Mouse (Mus musculus) forebrain, embryonic 16.5 days (tissue): Measurements from ENCODE around the gene Angpt4. TPM values are rescaled to one million over a fixed set of nuclear protein-coding genes. Genes with fewer than 3 reads are reported as not detected.

Source experiments
- ATAC-seq: fragments of 200-750 bp; cut with Nextera tagmentation; 2 replicates; pipeline ENCODE4 v1.8.0; 2017; ENCODE audit warnings: mild to moderate bottlenecking, moderate library complexity
- H3K27ac ChIP-seq: fragments of 300-500 bp; sonication (generic); 2 replicates; pipeline ENCODE4 v1.5.1; 2014; ENCODE audit warnings: low read length, control low read depth
- H3K27me3 ChIP-seq: fragments of 300-500 bp; sonication (generic); replicated peaks from 2 replicates; pipeline ENCODE4 v1.6.1; 2014; ENCODE audit warnings: low read length; ENCODE audit not compliant: control insufficient read depth, insufficient read depth
- H3K36me3 ChIP-seq: fragments of 300-500 bp; sonication (generic); 2 replicates; pipeline ENCODE4 v1.6.1; 2014; ENCODE audit not compliant: control insufficient read depth, insufficient read depth
- H3K4me1 ChIP-seq: fragments of 300-500 bp; sonication (generic); replicated peaks from 2 replicates; pipeline ENCODE4 v1.6.1; 2014; ENCODE audit warnings: low read length; ENCODE audit not compliant: control insufficient read depth, insufficient read depth
- H3K4me2 ChIP-seq: fragments of 300-500 bp; sonication (generic); 2 replicates; pipeline ENCODE4 v1.6.1; 2014; ENCODE audit warnings: mild to moderate bottlenecking, low read length, control low read depth
- H3K4me3 ChIP-seq: fragments of 300-500 bp; sonication (generic); replicated peaks from 2 replicates; pipeline ENCODE4 v1.5.1; 2014; ENCODE audit warnings: mild to moderate bottlenecking, low read length, control low read depth
- H3K9ac ChIP-seq: fragments of 300-500 bp; sonication (generic); replicated peaks from 2 replicates; pipeline ENCODE4 v1.6.1; 2014; ENCODE audit warnings: low read depth, low read length, control low read depth
- H3K9me3 ChIP-seq: fragments of 300-500 bp; sonication (generic); 2 replicates; pipeline ENCODE4 v1.6.1; 2016; ENCODE audit warnings: low read length; ENCODE audit not compliant: control insufficient read depth
- WGBS: fragments of 180-500 bp; shearing (Covaris S2); extraction: QIAGEN DNeasy Blood & Tissue Kit; methylation state at CpG from one replicate; pipeline ENCODE4 v1.1.7; 2014; 5-methylcytosine and 5-hydroxymethylcytosine counted together
- polyA plus RNA-seq: library from polyadenylated mRNA; unstranded; fragments of >200 nt; fragmentation: Nextera tagmentation; extraction: Ambion mirVana; gene quantifications from 2 replicates; pipeline ENCODE4 v1.2.1, GENCODE M21; 2015

The Angpt4 gene
- polyA plus RNA-seq, 1 experiment from 2014 or later = 0.14 TPM

- H3K4me1 ChIP-seq = no peaks in the 10 kb centered on the region
- no peak overlapping the region for H3K4me2 ChIP-seq
- H3K27ac ChIP-seq = no peak overlapping the region
- no peaks in the 10 kb centered on the region for H3K9me3 ChIP-seq
- WGBS = 34% methylated on average over 6 of the region's 6 CpGs
- no peak overlapping the region for H3K4me3 ChIP-seq
- no peaks in the 10 kb centered on the region for H3K36me3 ChIP-seq
- no peak overlapping the region for H3K9ac ChIP-seq
- ATAC-seq = no peak
- H3K27me3 ChIP-seq = no peaks in the 10 kb centered on the region
Measured at GRCm38 (mm10) chr2:151891031-151891430, 20.0 kb upstream of the Angpt4 start.

- Histone ChIP-seq H3K27ac (no peak overlapping the region), H3K9ac (no peak overlapping the region)
- 0 out of 2 replicates have a peak, but pooled peaks have one; percentile 13 for ATAC-seq
Measured at GRCm38 (mm10) chr2:151893122-151893774, 17.8 kb upstream of the Angpt4 start.

DNA sequence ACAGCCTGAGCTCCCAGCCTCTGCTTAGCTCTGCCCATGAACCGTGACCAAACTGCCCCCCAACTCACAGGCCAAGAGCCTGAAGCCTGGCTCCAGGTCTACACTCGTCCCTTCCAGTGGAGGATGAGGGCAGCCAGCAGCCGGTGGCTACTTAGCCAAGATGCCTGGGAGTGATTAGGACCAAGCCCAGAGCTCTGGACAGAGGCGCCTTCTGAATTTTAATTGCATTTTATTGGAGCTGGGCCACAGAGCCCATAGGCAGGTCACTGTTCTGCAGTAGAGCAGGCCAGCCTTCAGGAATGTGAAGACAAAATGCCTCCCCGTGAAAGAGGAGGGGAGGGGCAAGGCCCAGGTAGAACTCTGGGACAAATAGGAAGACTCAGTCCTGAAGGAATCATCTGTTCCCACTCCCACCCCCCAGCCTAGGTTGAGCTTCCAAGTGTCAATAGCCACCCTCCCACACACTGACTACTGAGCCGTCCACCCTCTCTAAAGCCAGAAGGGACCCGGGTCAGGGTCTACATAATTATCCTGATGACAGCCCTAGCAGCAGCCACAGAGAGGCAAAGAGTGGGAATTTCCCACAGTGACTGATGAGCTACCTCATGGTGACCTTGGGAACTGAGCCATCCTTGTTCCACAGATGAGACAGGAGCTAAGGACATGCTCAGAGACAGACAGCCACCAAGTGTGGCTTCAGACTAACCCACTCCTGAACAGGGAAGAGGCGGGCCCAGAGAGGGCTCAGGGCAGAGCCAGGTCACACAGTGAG lies 16.6 kb upstream of the Angpt4 start:
- Histone ChIP-seq H3K36me3 (no peaks in the 10 kb centered on the region), H3K27ac (no peak overlapping the region), H3K9me3 (no peaks in the 10 kb centered on the region), H3K27me3 (no peaks in the 10 kb centered on the region), H3K4me3 (no peak overlapping the region), H3K9ac (no peak overlapping the region), H3K4me2 (no peak overlapping the region), H3K4me1 (no peaks in the 10 kb centered on the region)
- ATAC-seq = peak; percentile 60
- 52% methylated on average over 8 of the region's 8 CpGs for WGBS

More at GRCm38 (mm10) chr2:151893122-151893774, 17.8 kb upstream of the Angpt4 start:
- H3K27me3 ChIP-seq = no peaks in the 10 kb centered on the region
- no peaks in the 10 kb centered on the region for H3K9me3 ChIP-seq
- no peak overlapping the region for H3K4me3 ChIP-seq
- no peak overlapping the region for H3K4me2 ChIP-seq
- H3K36me3 ChIP-seq = no peaks in the 10 kb centered on the region
- WGBS = 41% methylated on average over 15 of the region's 15 CpGs
- no peaks in the 10 kb centered on the region for H3K4me1 ChIP-seq

GRCm38 (mm10) chr2:151895911-151896310 lies 15.1 kb upstream of the Angpt4 start:
- Histone ChIP-seq H3K27ac (no peak overlapping the region), H3K36me3 (no peaks in the 10 kb centered on the region), H3K9me3 (no peaks in the 10 kb centered on the region), H3K4me3 (no peak overlapping the region), H3K9ac (no peak overlapping the region), H3K4me1 (no peaks in the 10 kb centered on the region), H3K4me2 (no peak overlapping the region), H3K27me3 (no peaks in the 10 kb centered on the region)
- ATAC-seq = no peak
- 77% methylated on average over 5 of the region's 5 CpGs for WGBS

- H3K4me1 ChIP-seq = no peaks in the 10 kb centered on the region
- 100% methylated on average over 1 of the region's 1 CpGs for WGBS
Measured at GRCm38 (mm10) chr2:151898106-151898505, 12.9 kb upstream of the Angpt4 start.

DNA sequence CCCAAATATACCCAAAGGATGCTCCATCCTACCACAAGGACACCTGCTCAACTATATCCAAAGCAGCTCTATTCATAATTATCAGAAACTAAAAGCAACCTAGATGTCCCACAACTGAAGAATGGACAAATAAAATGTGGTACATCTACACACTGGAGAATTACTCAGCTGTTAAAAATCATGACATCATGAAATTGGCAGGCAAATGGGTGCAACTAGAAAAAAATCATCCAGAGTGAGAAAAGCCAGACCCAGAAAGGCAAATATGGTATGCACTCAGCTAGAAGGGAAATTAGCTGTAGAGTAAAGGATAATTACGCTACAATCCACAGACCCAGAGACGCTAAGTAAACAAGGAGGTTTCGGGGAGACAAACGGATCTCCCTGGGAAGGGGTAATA lies 10.2 kb upstream of the Angpt4 start:
- no peaks in the 10 kb centered on the region for H3K36me3 ChIP-seq
- no peaks in the 10 kb centered on the region for H3K27me3 ChIP-seq
- no peak overlapping the region for H3K9ac ChIP-seq
- ATAC-seq = no peak
- no peak overlapping the region for H3K4me3 ChIP-seq
- no peaks in the 10 kb centered on the region for H3K9me3 ChIP-seq
- WGBS = 85% methylated on average over 4 of the region's 4 CpGs
- H3K4me1 ChIP-seq = no peaks in the 10 kb centered on the region
- H3K27ac ChIP-seq = no peak overlapping the region
- no peak overlapping the region for H3K4me2 ChIP-seq

More at GRCm38 (mm10) chr2:151898106-151898505, 12.9 kb upstream of the Angpt4 start:
- no peak for ATAC-seq
- Histone ChIP-seq H3K9me3 (no peaks in the 10 kb centered on the region), H3K36me3 (no peaks in the 10 kb centered on the region), H3K4me3 (no peak overlapping the region), H3K9ac (no peak overlapping the region), H3K4me2 (no peak overlapping the region), H3K27me3 (no peaks in the 10 kb centered on the region), H3K27ac (no peak overlapping the region)

DNA sequence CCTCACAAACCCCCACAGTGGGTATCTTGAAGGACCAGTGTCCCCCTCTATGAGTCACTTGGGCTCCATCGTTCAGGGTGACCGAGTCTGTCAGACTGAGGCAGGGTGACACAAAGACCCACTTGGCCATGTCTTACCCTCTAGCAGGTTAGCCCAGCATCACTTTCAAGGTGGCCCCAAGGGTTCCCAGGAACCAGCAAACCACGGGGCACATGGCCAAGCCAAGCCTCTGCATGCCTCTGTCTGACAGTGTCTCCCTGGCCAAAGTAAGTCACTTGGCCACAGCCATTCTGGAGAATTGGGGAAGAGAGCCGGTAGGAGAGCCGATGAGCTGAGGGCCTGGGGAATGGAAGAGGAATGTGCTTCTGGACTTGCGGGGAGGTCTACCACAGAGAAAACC lies 7.7 kb upstream of the Angpt4 start:
- Histone ChIP-seq H3K9ac (no peak overlapping the region), H3K9me3 (no peaks in the 10 kb centered on the region), H3K27me3 (no peaks in the 10 kb centered on the region), H3K4me1 (no peaks in the 10 kb centered on the region), H3K4me3 (no peak overlapping the region), H3K4me2 (no peak overlapping the region), H3K36me3 (no peaks in the 10 kb centered on the region), H3K27ac (no peak overlapping the region)
- ATAC-seq = no peak
- 87% methylated on average over 6 of the region's 6 CpGs for WGBS

GRCm38 (mm10) chr2:151903933-151904332 lies 7.1 kb upstream of the Angpt4 start:
- no peak overlapping the region for H3K4me3 ChIP-seq
- no peaks in the 10 kb centered on the region for H3K9me3 ChIP-seq
- H3K4me1 ChIP-seq = no peaks in the 10 kb centered on the region
- ATAC-seq = no peak
- 70% methylated on average over 4 of the region's 4 CpGs for WGBS
- H3K36me3 ChIP-seq = no peaks in the 10 kb centered on the region
- H3K27me3 ChIP-seq = no peaks in the 10 kb centered on the region
- H3K27ac ChIP-seq = no peak overlapping the region
- H3K4me2 ChIP-seq = no peak overlapping the region
- H3K9ac ChIP-seq = no peak overlapping the region

DNA sequence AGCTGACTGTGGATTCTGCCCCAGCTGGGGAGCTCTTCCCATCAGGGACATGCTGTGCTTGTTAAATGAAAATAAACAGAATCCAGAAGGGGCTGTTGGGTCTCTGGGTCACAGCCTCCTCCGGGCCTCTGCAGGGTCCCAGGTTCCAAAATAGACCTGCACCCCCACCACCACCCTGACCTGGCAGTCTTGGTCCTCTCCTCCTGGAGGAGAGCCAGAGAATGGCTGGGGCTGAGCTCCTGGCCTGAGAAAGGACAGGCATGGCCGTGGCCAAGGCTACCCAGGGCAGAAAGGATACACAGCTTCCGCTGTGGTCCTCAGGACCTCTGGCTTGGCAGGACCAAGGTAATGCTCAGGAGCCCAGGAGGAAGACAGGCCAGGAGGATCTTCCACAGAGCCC lies 6.4 kb upstream of the Angpt4 start:
- Histone ChIP-seq H3K27me3 (no peaks in the 10 kb centered on the region), H3K4me2 (no peak overlapping the region), H3K4me3 (no peak overlapping the region), H3K36me3 (no peaks in the 10 kb centered on the region), H3K27ac (no peak overlapping the region), H3K4me1 (no peaks in the 10 kb centered on the region), H3K9me3 (no peaks in the 10 kb centered on the region), H3K9ac (no peak overlapping the region)
- no peak for ATAC-seq
- 64% methylated on average over 3 of the region's 3 CpGs for WGBS
